Mouse (Mus musculus) forebrain, embryonic 16.5 days (tissue): ENCODE measurements around the gene Cngb1. TPM values are rescaled to one million over a fixed set of nuclear protein-coding genes. Genes with fewer than 3 reads are reported as not detected.
A peak's percentile ranks its signal among the peaks of the same experiment; 100 is the strongest.
"Not testable (repeated sequence)": the region's sequence is repeated elsewhere in the genome, so short reads cannot be mapped to it uniquely, and the experiment has no call there.

Experiments
- ATAC-seq: fragments of 200-750 bp; cut with Nextera tagmentation; 2 replicates; pipeline ENCODE4 v1.8.0; 2017; ENCODE audit warnings: mild to moderate bottlenecking, moderate library complexity
- H3K27ac ChIP-seq: fragments of 300-500 bp; sonication (generic); 2 replicates; pipeline ENCODE4 v1.5.1; 2014; ENCODE audit warnings: low read length, control low read depth
- H3K27me3 ChIP-seq: fragments of 300-500 bp; sonication (generic); replicated peaks from 2 replicates; pipeline ENCODE4 v1.6.1; 2014; ENCODE audit warnings: low read length; ENCODE audit not compliant: control insufficient read depth, insufficient read depth
- H3K36me3 ChIP-seq: fragments of 300-500 bp; sonication (generic); 2 replicates; pipeline ENCODE4 v1.6.1; 2014; ENCODE audit not compliant: control insufficient read depth, insufficient read depth
- H3K4me1 ChIP-seq: fragments of 300-500 bp; sonication (generic); replicated peaks from 2 replicates; pipeline ENCODE4 v1.6.1; 2014; ENCODE audit warnings: low read length; ENCODE audit not compliant: control insufficient read depth, insufficient read depth
- H3K4me2 ChIP-seq: fragments of 300-500 bp; sonication (generic); 2 replicates; pipeline ENCODE4 v1.6.1; 2014; ENCODE audit warnings: mild to moderate bottlenecking, low read length, control low read depth
- H3K4me3 ChIP-seq: fragments of 300-500 bp; sonication (generic); replicated peaks from 2 replicates; pipeline ENCODE4 v1.5.1; 2014; ENCODE audit warnings: mild to moderate bottlenecking, low read length, control low read depth
- H3K9ac ChIP-seq: fragments of 300-500 bp; sonication (generic); replicated peaks from 2 replicates; pipeline ENCODE4 v1.6.1; 2014; ENCODE audit warnings: low read depth, low read length, control low read depth
- H3K9me3 ChIP-seq: fragments of 300-500 bp; sonication (generic); 2 replicates; pipeline ENCODE4 v1.6.1; 2016; ENCODE audit warnings: low read length; ENCODE audit not compliant: control insufficient read depth
- WGBS: fragments of 180-500 bp; shearing (Covaris S2); extraction: QIAGEN DNeasy Blood & Tissue Kit; methylation state at CpG from one replicate; pipeline ENCODE4 v1.1.7; 2014; 5-methylcytosine and 5-hydroxymethylcytosine counted together
- polyA plus RNA-seq: library from polyadenylated mRNA; unstranded; fragments of >200 nt; fragmentation: Nextera tagmentation; extraction: Ambion mirVana; gene quantifications from 2 replicates; pipeline ENCODE4 v1.2.1, GENCODE M21; 2015

The Cngb1 gene
- polyA plus RNA-seq, 1 experiment from 2014 or later = 0.16 TPM

DNA sequence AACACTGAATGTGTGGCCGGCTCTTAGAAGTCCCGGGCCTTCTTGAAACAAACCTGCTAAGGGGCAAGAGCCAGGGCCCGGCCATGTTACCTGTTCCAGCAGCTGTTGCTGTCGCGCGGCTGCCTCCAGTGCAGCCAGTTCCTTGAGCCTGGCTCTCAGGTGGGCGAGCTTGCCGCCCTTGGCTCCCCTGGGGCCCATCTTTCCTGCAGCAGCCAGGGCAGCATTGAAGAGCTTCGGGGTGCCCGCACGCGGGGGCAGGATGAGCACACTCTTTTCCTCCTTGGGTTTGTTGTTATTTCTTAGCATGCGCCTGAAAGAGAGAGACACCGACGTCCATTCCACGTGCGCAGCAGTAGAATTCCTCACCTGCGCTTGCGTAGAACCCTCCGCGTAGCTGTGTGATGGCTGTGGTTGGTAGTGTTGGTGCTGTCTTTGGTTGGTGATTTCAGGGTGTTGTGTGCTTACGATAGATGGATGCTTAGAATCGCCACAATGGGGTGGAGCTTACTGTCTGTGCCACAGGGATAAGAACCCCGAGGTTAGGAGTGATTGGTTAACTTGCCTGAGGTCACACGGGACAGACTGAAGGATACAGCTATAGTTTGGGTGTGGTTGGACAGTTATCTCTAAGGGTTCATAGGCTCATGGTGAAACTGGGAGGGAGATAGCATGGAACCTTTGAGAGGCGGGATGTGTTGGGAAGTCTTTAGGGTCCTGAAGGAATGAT, 64.1 kb downstream of the Cngb1 start:
- Histone ChIP-seq H3K9me3 (no peaks in the 10 kb centered on the region), H3K27me3 (no peaks in the 10 kb centered on the region), H3K36me3 (no peaks in the 10 kb centered on the region), H3K4me2 (peak overlapping the region; percentile 30), H3K9ac (peak overlapping the region; percentile 25; the same call in 1 of the 2 replicates), H3K4me3 (no peak overlapping the region), H3K4me1 (peaks cover 38% of the 10 kb centered on the region), H3K27ac (peak overlapping the region; percentile 99)
- ATAC-seq = no peak
- WGBS = 79% methylated on average over 26 of the region's 26 CpGs

DNA sequence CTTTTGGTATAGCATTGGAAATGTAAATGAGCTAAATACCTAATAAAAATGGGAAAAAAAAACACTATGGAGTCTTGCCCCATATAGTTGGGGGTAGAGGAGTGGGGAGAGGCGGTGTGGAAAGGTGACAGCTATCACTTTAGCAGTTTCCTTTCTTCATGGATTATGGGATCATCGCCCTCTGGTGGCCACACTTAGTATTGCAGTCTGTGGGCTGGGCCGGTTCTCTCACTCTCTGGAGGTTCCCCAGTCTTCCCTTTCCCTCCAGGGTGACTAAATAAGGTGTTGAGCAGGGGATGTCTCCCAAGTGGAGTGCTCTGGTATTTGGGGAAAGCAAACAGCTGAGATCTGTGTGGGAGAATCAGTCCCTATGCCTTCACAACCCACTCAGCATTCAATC, 70.7 kb downstream of the Cngb1 start:
- no peaks in the 10 kb centered on the region for H3K27me3 ChIP-seq
- H3K9me3 ChIP-seq = no peaks in the 10 kb centered on the region
- H3K36me3 ChIP-seq = no peaks in the 10 kb centered on the region
- ATAC-seq = peak; percentile 45; the same call in 1 of the 2 replicates
- no peak overlapping the region for H3K4me2 ChIP-seq
- H3K9ac ChIP-seq = no peak overlapping the region
- no peaks in the 10 kb centered on the region for H3K4me1 ChIP-seq
- H3K4me3 ChIP-seq = no peak overlapping the region
- H3K27ac ChIP-seq = no peak overlapping the region
- WGBS = 6% methylated on average over 3 of the region's 3 CpGs

DNA sequence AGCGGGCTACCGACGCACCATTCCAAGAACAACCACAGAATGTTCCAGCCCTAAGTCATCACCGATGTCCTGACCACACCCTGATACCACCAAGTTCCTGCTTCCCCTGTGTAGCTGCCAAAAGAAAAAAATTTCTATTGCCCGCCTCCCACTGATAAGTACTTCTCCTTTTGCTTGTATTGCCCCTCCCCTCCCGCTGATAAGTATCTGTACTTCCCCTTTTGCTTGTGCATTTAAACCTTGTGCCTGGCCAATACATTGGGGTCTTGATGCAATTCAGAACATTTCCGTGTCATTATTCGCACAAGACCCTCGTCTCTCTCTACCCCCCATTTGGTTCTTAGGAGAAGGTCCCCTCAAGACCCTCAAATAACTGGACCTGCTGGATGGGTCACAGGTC, 76.3 kb downstream of the Cngb1 start:
- H3K9ac ChIP-seq, H3K27me3 ChIP-seq, H3K27ac ChIP-seq, H3K4me2 ChIP-seq, H3K4me3 ChIP-seq, ATAC-seq, H3K9me3 ChIP-seq, H3K36me3 ChIP-seq, H3K4me1 ChIP-seq: not testable (repeated sequence)
- 95% methylated on average over 9 of the region's 9 CpGs for WGBS

DNA sequence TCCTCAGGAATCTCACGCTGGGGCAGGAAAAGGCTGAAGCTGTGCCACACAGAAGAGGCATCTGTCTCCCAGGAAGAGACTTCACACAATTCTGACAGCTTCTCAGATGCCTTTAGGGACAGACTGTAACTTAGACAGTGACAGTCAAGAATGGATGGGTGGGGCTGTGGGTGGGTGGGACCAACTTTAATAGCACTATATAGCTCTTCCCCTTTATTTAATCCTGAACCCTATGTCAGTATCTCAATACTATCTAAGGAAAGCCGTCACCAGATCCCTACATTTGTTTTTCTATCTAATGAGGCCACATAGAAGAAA, 79.3 kb downstream of the Cngb1 start:
- Histone ChIP-seq H3K9ac (no peak overlapping the region), H3K27ac (no peak overlapping the region), H3K36me3 (no peaks in the 10 kb centered on the region), H3K27me3 (no peaks in the 10 kb centered on the region), H3K4me1 (no peaks in the 10 kb centered on the region; the same call in 1 of the 2 replicates), H3K4me3 (no peak overlapping the region), H3K4me2 (no peak overlapping the region), H3K9me3 (no peaks in the 10 kb centered on the region)
- ATAC-seq = no peak
- 53% methylated on average over 2 of the region's 2 CpGs for WGBS

DNA sequence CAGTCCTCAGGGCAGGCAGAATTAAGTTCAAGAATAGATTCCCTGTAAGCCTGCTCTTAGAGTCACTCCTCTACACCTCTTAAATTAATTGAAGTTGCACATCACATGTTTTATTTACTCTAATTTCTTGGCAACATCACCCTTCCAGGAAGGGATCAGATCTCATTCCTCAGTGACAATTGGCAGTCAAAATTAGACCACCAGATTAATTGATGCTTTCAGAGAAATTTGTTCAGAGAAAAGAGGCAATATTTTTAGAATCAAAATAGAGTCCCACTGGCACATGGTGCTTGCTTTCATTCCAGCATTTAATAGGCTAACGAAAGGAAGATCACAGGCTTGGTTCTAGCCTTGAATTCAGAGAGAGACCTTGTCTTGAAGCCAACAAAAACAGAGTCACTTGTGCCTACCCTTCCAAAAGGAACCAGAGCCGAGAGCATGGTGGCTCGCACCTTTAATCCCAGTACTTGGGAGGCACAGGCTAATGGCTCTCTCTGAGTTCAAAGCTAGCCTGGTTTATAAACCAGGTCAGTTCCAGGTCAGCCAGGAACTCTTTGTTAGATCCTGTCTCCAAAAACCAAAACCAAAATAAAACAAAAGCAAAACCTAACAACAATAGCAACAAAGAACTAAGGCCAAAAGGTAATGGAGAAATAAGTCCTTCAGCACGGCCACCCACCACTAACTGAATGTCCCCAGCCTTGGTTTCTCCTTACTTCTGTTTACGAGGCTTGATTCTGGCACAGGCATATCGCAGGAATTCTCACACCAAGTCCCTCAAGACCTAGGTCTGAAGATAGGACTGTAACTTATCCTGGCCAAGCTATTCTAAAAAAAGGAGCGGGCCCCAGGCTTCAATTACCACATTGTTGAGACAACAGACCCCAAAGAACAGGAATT, 79.9 kb downstream of the Cngb1 start:
- Histone ChIP-seq H3K4me3 (no peak overlapping the region), H3K9me3 (no peaks in the 10 kb centered on the region), H3K27me3 (no peaks in the 10 kb centered on the region), H3K27ac (no peak overlapping the region), H3K9ac (no peak overlapping the region), H3K36me3 (no peaks in the 10 kb centered on the region), H3K4me1 (no peaks in the 10 kb centered on the region; the same call in 1 of the 2 replicates), H3K4me2 (no peak overlapping the region)
- 55% methylated on average over 7 of the region's 7 CpGs for WGBS
- ATAC-seq = no peak

DNA sequence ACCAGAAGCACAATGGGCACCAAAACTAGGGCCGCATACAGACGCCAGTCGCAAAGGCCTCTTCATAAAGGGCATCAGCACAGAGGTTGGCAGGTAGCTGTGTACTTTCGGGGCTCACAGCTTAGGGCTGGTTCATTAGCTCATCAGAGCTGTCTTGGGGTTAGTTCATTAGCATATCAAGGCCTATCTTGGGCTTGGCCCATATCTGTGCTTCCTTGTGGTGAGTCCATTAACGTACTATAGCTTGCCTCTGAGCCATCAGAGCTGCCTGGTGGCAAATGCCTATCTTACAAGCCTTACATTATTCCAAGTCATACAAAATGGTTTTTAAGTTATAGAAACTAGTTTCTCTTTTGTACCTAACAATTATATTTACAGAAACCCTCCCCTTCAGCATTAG, 82.4 kb downstream of the Cngb1 start:
- Histone ChIP-seq H3K36me3 (no peaks in the 10 kb centered on the region), H3K9ac (no peak overlapping the region), H3K4me2 (no peak overlapping the region), H3K27ac (no peak overlapping the region), H3K27me3 (no peaks in the 10 kb centered on the region), H3K9me3 (no peaks in the 10 kb centered on the region), H3K4me1 (no peaks in the 10 kb centered on the region; the same call in 1 of the 2 replicates), H3K4me3 (no peak overlapping the region)
- WGBS = 78% methylated on average over 5 of the region's 5 CpGs
- ATAC-seq = no peak

DNA sequence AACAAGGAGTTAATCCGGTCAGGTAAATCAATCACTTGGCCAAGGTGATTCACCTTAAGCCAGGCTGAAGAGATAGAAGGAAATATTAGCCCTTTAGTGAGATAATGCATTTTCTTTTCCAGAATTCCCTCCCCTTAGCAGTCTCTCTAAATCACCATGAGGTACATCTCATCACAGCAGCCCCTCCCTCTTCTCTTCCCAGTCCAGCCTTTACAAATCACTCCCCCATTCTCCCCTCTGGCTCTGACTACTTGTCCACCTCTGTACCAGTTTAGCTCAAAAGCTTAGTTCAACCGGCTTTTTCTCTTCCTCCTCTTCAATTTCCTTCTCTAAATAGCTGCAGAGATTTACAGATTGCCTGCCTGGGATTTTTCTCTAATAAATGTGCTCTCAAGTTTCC, 85.3 kb downstream of the Cngb1 start:
- no peak for ATAC-seq

DNA sequence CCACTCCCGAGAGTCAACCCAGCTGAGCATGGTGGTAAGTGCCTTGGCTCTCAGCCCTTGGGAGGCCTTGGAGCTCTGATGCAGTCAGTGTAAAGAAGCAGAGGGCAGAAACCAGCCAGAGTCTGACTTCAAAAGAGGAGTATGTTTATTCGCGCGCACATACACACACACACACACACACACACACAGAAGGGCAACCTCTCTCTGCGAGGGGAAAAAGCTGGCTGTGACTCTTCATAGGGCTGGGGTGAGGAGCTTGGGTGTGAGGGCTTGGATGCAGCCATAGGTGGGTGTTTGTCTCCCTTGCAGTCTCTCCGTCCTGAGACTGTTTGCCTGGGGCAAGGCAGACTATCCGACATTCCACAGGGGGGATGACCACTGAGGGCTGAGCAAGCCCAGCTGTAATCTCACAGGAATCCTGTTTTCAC, 85.8 kb downstream of the Cngb1 start:
- no peak overlapping the region for H3K4me3 ChIP-seq
- H3K9ac ChIP-seq = no peak overlapping the region
- no peak overlapping the region for H3K27ac ChIP-seq
- no peaks in the 10 kb centered on the region for H3K4me1 ChIP-seq
- WGBS = 66% methylated on average over 7 of the region's 7 CpGs
- no peaks in the 10 kb centered on the region for H3K27me3 ChIP-seq
- ATAC-seq = no peak
- no peak overlapping the region for H3K4me2 ChIP-seq
- no peaks in the 10 kb centered on the region for H3K9me3 ChIP-seq
- H3K36me3 ChIP-seq = no peaks in the 10 kb centered on the region

More for the DNA sequence above, 85.3 kb downstream of the Cngb1 start:
- H3K36me3 ChIP-seq = no peaks in the 10 kb centered on the region
- H3K9ac ChIP-seq = no peak overlapping the region
- H3K4me2 ChIP-seq = no peak overlapping the region
- H3K27me3 ChIP-seq = no peaks in the 10 kb centered on the region
- H3K27ac ChIP-seq = no peak overlapping the region
- no peak overlapping the region for H3K4me3 ChIP-seq
- H3K4me1 ChIP-seq = no peaks in the 10 kb centered on the region
- no peaks in the 10 kb centered on the region for H3K9me3 ChIP-seq
- WGBS = 49% methylated on average over 2 of the region's 2 CpGs

DNA sequence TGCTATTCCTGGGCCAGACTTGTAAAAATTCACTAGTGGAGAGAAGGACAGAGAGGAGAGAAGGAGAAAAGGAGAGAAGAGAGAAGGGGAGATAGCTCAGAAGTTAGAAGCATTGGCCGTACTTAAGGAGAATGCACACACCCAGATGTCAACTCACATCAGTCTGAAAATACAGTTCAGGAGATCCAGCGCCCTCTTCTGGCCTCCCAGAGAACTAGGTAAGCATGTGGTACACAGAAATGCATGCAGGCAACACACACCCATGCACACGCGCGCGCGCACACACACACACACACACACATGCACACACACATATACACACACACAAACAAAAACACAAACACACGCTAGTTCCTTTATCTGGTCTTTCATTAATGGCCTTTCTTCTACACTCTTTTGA, 86.8 kb downstream of the Cngb1 start:
- H3K27me3 ChIP-seq = no peaks in the 10 kb centered on the region
- H3K27ac ChIP-seq = no peak overlapping the region
- no peak overlapping the region for H3K4me3 ChIP-seq
- H3K9me3 ChIP-seq = no peaks in the 10 kb centered on the region
- no peak overlapping the region for H3K4me2 ChIP-seq
- 88% methylated on average over 8 of the region's 8 CpGs for WGBS
- H3K4me1 ChIP-seq = no peaks in the 10 kb centered on the region
- H3K9ac ChIP-seq = no peak overlapping the region
- H3K36me3 ChIP-seq = no peaks in the 10 kb centered on the region
- no peak for ATAC-seq
